Mouse (Mus musculus) heart, embryonic 12.5 days (tissue): ENCODE results near the gene Golga7b. TPM values are rescaled to one million over a fixed set of nuclear protein-coding genes. Genes with fewer than 3 reads are reported as not detected.

Source experiments
- ATAC-seq: fragments of 200-750 bp; cut with Nextera tagmentation; 2 replicates; pipeline ENCODE4 v1.8.0; 2017; ENCODE audit warnings: moderate TSS enrichment, moderate library complexity; ENCODE audit not compliant: insufficient number of reproducible peaks, low FRiP score
- H3K27ac ChIP-seq: fragments of 300-500 bp; sonication (generic); 2 replicates; pipeline ENCODE4 v1.5.1; 2016; ENCODE audit warnings: mild to moderate bottlenecking, moderate library complexity; ENCODE audit not compliant: poor library complexity, severe bottlenecking
- H3K27me3 ChIP-seq: fragments of 300-500 bp; sonication (generic); replicated peaks from 2 replicates; pipeline ENCODE4 v1.6.1; 2016; ENCODE audit warnings: mild to moderate bottlenecking, moderate library complexity
- H3K36me3 ChIP-seq: fragments of 300-500 bp; sonication (generic); 2 replicates; pipeline ENCODE4 v1.6.1; 2016; ENCODE audit warnings: mild to moderate bottlenecking, moderate library complexity
- H3K4me1 ChIP-seq: fragments of 300-500 bp; sonication (generic); replicated peaks from 2 replicates; pipeline ENCODE4 v1.6.1; 2016; ENCODE audit warnings: mild to moderate bottlenecking
- H3K4me2 ChIP-seq: fragments of 300-500 bp; sonication (generic); 2 replicates; pipeline ENCODE4 v1.6.1; 2016; ENCODE audit warnings: mild to moderate bottlenecking, moderate library complexity
- H3K4me3 ChIP-seq: fragments of 300-500 bp; sonication (generic); 2 replicates; pipeline ENCODE4 v1.5.1; 2016; ENCODE audit warnings: mild to moderate bottlenecking
- H3K9ac ChIP-seq: fragments of 300-500 bp; sonication (generic); 2 replicates; pipeline ENCODE4 v1.6.1; 2016; ENCODE audit warnings: mild to moderate bottlenecking, moderate library complexity
- H3K9me3 ChIP-seq: fragments of 300-500 bp; sonication (generic); replicated peaks from 2 replicates; pipeline ENCODE4 v1.6.1; 2016; ENCODE audit warnings: mild to moderate bottlenecking, moderate library complexity
- WGBS: fragments of 180-500 bp; shearing (Covaris S2); methylation state at CpG from one replicate; pipeline ENCODE4 v1.1.7; 2016; 5-methylcytosine and 5-hydroxymethylcytosine counted together
- polyA plus RNA-seq: library from polyadenylated mRNA; unstranded; fragments of >200 nt; fragmentation: Nextera tagmentation; extraction: Ambion mirVana; gene quantifications from 2 replicates; pipeline ENCODE4 v1.2.1, GENCODE M21; 2016

The Golga7b gene
- polyA plus RNA-seq, 1 experiment from 2014 or later, result 0.27 TPM

- Histone ChIP-seq H3K4me2 (no peak overlapping the region), H3K9ac (no peak overlapping the region), H3K4me3 (no peak overlapping the region), H3K9me3 (0 out of 2 replicates have a peak, but pooled peaks cover 3% of the 10 kb centered on the region), H3K36me3 (no peaks in the 10 kb centered on the region), H3K4me1 (no peaks in the 10 kb centered on the region), H3K27me3 (peaks cover 8% of the 10 kb centered on the region; the same call in 1 of the 2 replicates), H3K27ac (no peak overlapping the region)
- no peak for ATAC-seq
- WGBS, result 16% methylated on average over 2 of the region's 2 CpGs
Measured at GRCm38 (mm10) chr19:42217374-42217763, 30.0 kb upstream of the Golga7b start.

- Histone ChIP-seq H3K9ac (no peak overlapping the region), H3K36me3 (no peaks in the 10 kb centered on the region), H3K27ac (no peak overlapping the region), H3K9me3 (no peaks in the 10 kb centered on the region), H3K4me1 (no peaks in the 10 kb centered on the region), H3K4me3 (no peak overlapping the region), H3K4me2 (no peak overlapping the region), H3K27me3 (peaks cover 18% of the 10 kb centered on the region)
- 81% methylated on average over 10 of the region's 10 CpGs for WGBS
- ATAC-seq, result no peak
Measured at GRCm38 (mm10) chr19:42226451-42226850, 20.9 kb upstream of the Golga7b start.

- no peak overlapping the region for H3K9ac ChIP-seq
- no peak for ATAC-seq
- no peaks in the 10 kb centered on the region for H3K4me1 ChIP-seq
- H3K9me3 ChIP-seq, result no peaks in the 10 kb centered on the region
- no peak overlapping the region for H3K4me2 ChIP-seq
- 78% methylated on average over 17 of the region's 17 CpGs for WGBS
- no peaks in the 10 kb centered on the region for H3K36me3 ChIP-seq
- H3K27ac ChIP-seq, result no peak overlapping the region
- no peak overlapping the region for H3K4me3 ChIP-seq
- H3K27me3 ChIP-seq, result peaks cover 10% of the 10 kb centered on the region; the same call in 1 of the 2 replicates
Measured at GRCm38 (mm10) chr19:42229499-42230287, 17.7 kb upstream of the Golga7b start.

GRCm38 (mm10) chr19:42230288-42230568 lies 17.1 kb upstream of the Golga7b start:
- WGBS, result 58% methylated on average over 5 of the region's 5 CpGs
- H3K4me1 ChIP-seq, result no peaks in the 10 kb centered on the region
- H3K4me2 ChIP-seq, result no peak overlapping the region
- no peak overlapping the region for H3K9ac ChIP-seq
- no peak overlapping the region for H3K4me3 ChIP-seq
- ATAC-seq, result no peak
- no peak overlapping the region for H3K27ac ChIP-seq
- no peaks in the 10 kb centered on the region for H3K9me3 ChIP-seq
- peaks cover 10% of the 10 kb centered on the region; the same call in 1 of the 2 replicates for H3K27me3 ChIP-seq
- H3K36me3 ChIP-seq, result no peaks in the 10 kb centered on the region

- Histone ChIP-seq H3K27ac (no peak overlapping the region), H3K36me3 (no peaks in the 10 kb centered on the region), H3K27me3 (peaks cover 10% of the 10 kb centered on the region; the same call in 1 of the 2 replicates), H3K9ac (no peak overlapping the region), H3K9me3 (no peaks in the 10 kb centered on the region), H3K4me2 (no peak overlapping the region), H3K4me1 (no peaks in the 10 kb centered on the region), H3K4me3 (no peak overlapping the region)
- ATAC-seq, result no peak
- WGBS, result 84% methylated on average over 13 of the region's 13 CpGs
Measured at GRCm38 (mm10) chr19:42230986-42231385, 16.4 kb upstream of the Golga7b start.

DNA sequence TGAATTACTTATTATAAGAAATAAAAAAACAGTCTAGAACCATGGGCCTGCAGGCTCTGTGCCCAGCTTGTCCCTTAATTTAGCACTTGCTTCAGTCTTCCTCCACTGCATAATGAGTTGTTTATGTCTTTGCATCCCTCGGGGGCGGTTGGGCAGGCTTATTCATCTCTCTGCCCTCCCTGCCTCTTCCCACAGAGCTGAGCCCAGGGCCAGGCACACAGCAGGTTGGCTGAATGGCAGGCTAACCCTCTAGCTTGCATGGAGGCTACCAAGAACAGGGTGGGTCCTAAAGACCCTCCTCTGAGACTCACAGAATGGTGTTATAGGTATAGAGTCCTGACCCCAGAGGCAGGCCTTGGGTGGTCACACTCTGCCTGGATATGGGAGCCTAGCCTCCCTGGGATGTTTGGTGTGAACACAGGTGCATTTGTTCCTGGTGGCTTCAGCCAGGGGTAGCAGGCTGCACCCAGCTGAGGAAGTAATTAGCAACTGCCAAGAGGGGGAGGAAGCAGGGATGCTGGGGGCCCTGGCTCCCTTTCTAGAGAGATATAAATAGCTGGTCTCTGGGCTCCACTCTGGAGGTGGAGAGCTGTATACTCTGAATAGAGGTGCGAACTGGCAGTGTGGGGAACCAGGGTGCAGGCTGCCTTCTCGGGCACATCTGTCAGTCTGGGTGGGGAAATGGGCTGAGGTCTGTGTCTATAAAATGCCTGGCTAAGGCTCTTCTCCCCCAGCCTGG lies 9.6 kb upstream of the Golga7b start:
- Histone ChIP-seq H3K9me3 (no peaks in the 10 kb centered on the region), H3K27me3 (peaks cover 3% of the 10 kb centered on the region; the same call in 1 of the 2 replicates), H3K4me3 (no peak overlapping the region), H3K4me1 (peaks cover 28% of the 10 kb centered on the region), H3K27ac (peak overlapping the region; percentile 93), H3K9ac (no peak overlapping the region), H3K4me2 (peak overlapping the region; percentile 57), H3K36me3 (no peaks in the 10 kb centered on the region)
- WGBS, result 12% methylated on average over 4 of the region's 4 CpGs
- ATAC-seq, result 0 out of 2 replicates have a peak, but pooled peaks have one; percentile 33

DNA sequence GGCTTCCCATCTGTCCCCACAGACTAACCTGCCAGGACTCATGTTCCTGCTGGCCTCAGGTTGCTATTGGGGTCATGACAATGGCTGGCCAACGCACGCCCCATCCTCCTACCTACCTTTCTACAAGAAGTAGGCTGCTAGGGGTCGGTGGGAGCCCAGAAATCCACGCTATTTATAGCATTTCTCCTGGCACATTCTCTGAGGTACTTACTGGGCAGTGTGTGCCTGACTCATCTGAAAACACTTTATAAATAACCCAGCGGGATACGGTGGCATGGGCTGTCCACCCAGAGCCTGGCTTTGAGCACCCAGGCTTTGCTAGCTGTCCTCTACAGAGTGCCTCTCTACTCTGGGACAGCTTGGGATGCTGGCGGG lies 9.0 kb upstream of the Golga7b start:
- H3K27ac ChIP-seq, result peak overlapping the region; percentile 93
- no peaks in the 10 kb centered on the region for H3K36me3 ChIP-seq
- no peak overlapping the region for H3K4me3 ChIP-seq
- 41% methylated on average over 7 of the region's 7 CpGs for WGBS
- no peaks in the 10 kb centered on the region for H3K9me3 ChIP-seq
- H3K27me3 ChIP-seq, result peaks cover 3% of the 10 kb centered on the region; the same call in 1 of the 2 replicates
- H3K4me1 ChIP-seq, result peaks cover 28% of the 10 kb centered on the region
- peak; percentile 65; the same call in 1 of the 2 replicates for ATAC-seq
- peak overlapping the region; percentile 57 for H3K4me2 ChIP-seq
- no peak overlapping the region for H3K9ac ChIP-seq

DNA sequence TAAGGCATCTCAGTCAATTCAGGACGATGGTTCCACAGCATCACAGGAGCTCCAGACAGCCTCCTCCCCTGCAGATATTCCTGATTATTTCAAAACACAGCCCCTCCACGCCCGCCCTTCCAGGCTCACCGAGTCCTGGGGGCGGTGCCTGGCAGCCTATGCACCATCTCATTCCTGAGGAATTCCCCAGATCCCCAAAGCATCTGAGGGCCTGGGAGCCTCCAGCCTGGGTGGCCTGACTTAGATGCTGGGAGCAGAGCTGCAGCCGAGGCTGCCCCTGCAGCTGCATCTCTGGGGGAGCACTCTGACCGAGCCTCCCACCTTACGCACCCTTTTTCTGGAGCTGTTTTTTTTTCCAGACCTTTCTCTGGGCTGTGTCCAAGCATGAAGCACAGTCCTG lies 6.5 kb upstream of the Golga7b start:
- 47% methylated on average over 8 of the region's 8 CpGs for WGBS

GRCm38 (mm10) chr19:42243401-42243800 lies 4.0 kb upstream of the Golga7b start:
- peaks cover 30% of the 10 kb centered on the region for H3K4me1 ChIP-seq
- ATAC-seq, result no peak
- 52% methylated on average over 3 of the region's 3 CpGs for whole genome bisulfite sequencing
- no peak overlapping the region for H3K4me2 ChIP-seq
- no peaks in the 10 kb centered on the region for H3K36me3 ChIP-seq
- no peaks in the 10 kb centered on the region for H3K27me3 ChIP-seq
- no peak overlapping the region for H3K4me3 ChIP-seq
- H3K9me3 ChIP-seq, result no peaks in the 10 kb centered on the region
- no peak overlapping the region for H3K27ac ChIP-seq
- no peak overlapping the region for H3K9ac ChIP-seq

More for the DNA sequence above, 6.5 kb upstream of the Golga7b start:
- Histone ChIP-seq H3K27ac (no peak overlapping the region), H3K4me1 (peaks cover 28% of the 10 kb centered on the region), H3K4me3 (no peak overlapping the region), H3K4me2 (no peak overlapping the region), H3K9me3 (no peaks in the 10 kb centered on the region), H3K36me3 (no peaks in the 10 kb centered on the region), H3K9ac (no peak overlapping the region), H3K27me3 (0 out of 2 replicates have a peak, but pooled peaks cover 3% of the 10 kb centered on the region)
- no peak for ATAC-seq

- Histone ChIP-seq H3K4me1 (peaks cover 12% of the 10 kb centered on the region), H3K4me2 (no peak overlapping the region), H3K9ac (no peak overlapping the region), H3K27ac (no peak overlapping the region), H3K36me3 (no peaks in the 10 kb centered on the region), H3K27me3 (peaks cover 12% of the 10 kb centered on the region), H3K9me3 (no peaks in the 10 kb centered on the region), H3K4me3 (no peak overlapping the region)
- ATAC-seq, result no peak
- WGBS, result 43% methylated on average over 5 of the region's 5 CpGs
Measured at GRCm38 (mm10) chr19:42246626-42247025, 748 bp upstream of the Golga7b start.
